Mouse (Mus musculus) bone marrow macrophage, adult 2 months (primary cell): ENCODE results near the gene Pa2g4.

ENCODE experiments used
- CTCF ChIP-seq: IDR thresholded peaks from 2 replicates; pipeline ENCODE4 v1.5.1; 2012; ENCODE audit warnings: low read depth, mild to moderate bottlenecking, low read length, moderate library complexity
- POLR2A ChIP-seq: IDR thresholded peaks from 2 replicates; pipeline ENCODE4 v1.6.1; 2012; ENCODE audit warnings: mild to moderate bottlenecking, low read depth, low read length, borderline replicate concordance

- no peak for TF ChIP-seq POLR2A
- no peak for TF ChIP-seq CTCF
Measured at GRCm38 (mm10) chr10:128546361-128546760, 19.4 kb downstream of the Pa2g4 start.
